10 mouse cellular contexts compared by ENCODE assay signal in genomic region chr15:94409832-94410231, GRCm38 (mm10). TPM values are rescaled to one million over a fixed set of nuclear protein-coding genes. Genes with fewer than 3 reads are reported as not detected.
DNase-seq lines count a peak whose midpoint lies in the region; ATAC-seq lines count a peak whose summit lies in the region.
"Had no signal": no experiment of that assay in that cellular context is flagged by ENCODE, and none has a peak within 500 bp of the region (broad histone marks: within the 10 kb centered on the region; RNA-seq: fewer than 3 reads in every experiment).

No protein-coding gene starts in this region.

- ATAC-seq in kidney, embryonic 15.5 days (replicated peaks; ENCODE audit: low FRiP score): no peak

- no peaks in the 10 kb centered on the region for H3K36me3 ChIP-seq in kidney, embryonic 15.5 days
- H3K36me3 ChIP-seq: limb, embryonic 15.5 days had no signal

- H3K4me3 ChIP-seq in kidney, embryonic 15.5 days (replicated peaks): no peak overlapping the region
- H3K4me3 ChIP-seq: limb, embryonic 15.5 days had no signal

- DNase-seq in heart, adult 11 months: peak; percentile 73
- DNase-seq in heart, adult 9 months (ENCODE audit: low spot score in 2 of 2): no peak
- DNase-seq in frontal cortex, postnatal 25 days (ENCODE audit: low spot score in 2 of 2): peak; percentile 38 to 47
- peak; percentile 67 to 86 for DNase-seq in left cerebral cortex, postnatal 10 days (ENCODE audit: extremely low spot score in 1 of 2, low spot score in 2 of 2)
- DNase-seq in right cerebral cortex, adult 2 months (ENCODE audit: low spot score in 2 of 2): peak; percentile 76 to 83
- no peak for DNase-seq in adrenal gland, postnatal 4 days (ENCODE audit: low spot score in 2 of 2)
- no peak for DNase-seq in yolk sac, embryonic 10.5 days (ENCODE audit: low spot score)
- DNase-seq: heart, postnatal 14 days had no signal

- H3K4me2 ChIP-seq in kidney, embryonic 15.5 days: no peak overlapping the region
- H3K4me2 ChIP-seq: limb, embryonic 15.5 days had no signal

- H3K27me3 ChIP-seq in kidney, embryonic 15.5 days: peaks cover 12% of the 10 kb centered on the region

- intact Hi-C loops in left cerebral cortex, postnatal 10 days (cut with DNase I): loop anchor here (10.0 kb wide), 1 partner anchor 105 kb away; no protein-coding TSS in a partner anchor

- H3K9ac ChIP-seq in kidney, embryonic 15.5 days: no peak overlapping the region
- H3K9ac ChIP-seq: limb, embryonic 15.5 days had no signal

- H3K9me3 ChIP-seq in kidney, embryonic 15.5 days (replicated peaks): no peaks in the 10 kb centered on the region
- H3K9me3 ChIP-seq: limb, embryonic 15.5 days had no signal

- WGBS in kidney, embryonic 15.5 days: 87% methylated on average over 7 of the region's 7 CpGs

- H3K27ac ChIP-seq in kidney, embryonic 15.5 days: no peak overlapping the region
- H3K27ac ChIP-seq: limb, embryonic 15.5 days had no signal

- H3K4me1 ChIP-seq in kidney, embryonic 15.5 days: no peaks in the 10 kb centered on the region
- H3K4me1 ChIP-seq: limb, embryonic 15.5 days had no signal

RNA-seq across cellular contexts. Expression of gene Adamts20, which starts 55.4 kb away (rescaled TPM):
- total RNA-seq in left cerebral cortex, postnatal 10 days (2021): 10 to 100 TPM; 12.5 to 14.2 TPM
- total RNA-seq in adrenal gland, postnatal 4 days (2021): 1 to 10 TPM; 3.6 to 3.7 TPM
- 2.1 and 3.6 TPM in 2 replicates for polyA plus RNA-seq in kidney, embryonic 15.5 days (2015; fragmentation: Nextera tagmentation; extraction: Ambion mirVana)

Comparison
In these comparisons a context has a peak if more than half of its experiments do, and no peak if none do; other contexts are left out.
1. DNase-seq: peak in heart, adult 11 months (single experiment), frontal cortex, postnatal 25 days (2 of 2), left cerebral cortex, postnatal 10 days (2 of 2) and right cerebral cortex, adult 2 months (2 of 2); none in heart, adult 9 months (0 of 2), adrenal gland, postnatal 4 days (0 of 2) and yolk sac, embryonic 10.5 days (single experiment).